Mouse (Mus musculus) frontal cortex, postnatal 10 days (tissue): ENCODE results near the gene Pou3f1.
"Not testable (repeated sequence)": the region's sequence is repeated elsewhere in the genome, so short reads cannot be mapped to it uniquely, and the experiment has no call there.

Experiments
- DNase-seq, 2 experiments: peaks; one replicate each; pipeline ENCODE4 v3.0.0; 2022; ENCODE audit warnings: low spot score in 2 of 2, mixed read lengths in 1 of 2

Gene Pou3f1

GRCm38 (mm10) chr4:124685897-124686402 lies 29.3 kb downstream of the Pou3f1 start:
- no peak for DNase-seq

- DNase-seq, result no peak
Measured at GRCm38 (mm10) chr4:124691455-124691854, 34.8 kb downstream of the Pou3f1 start.

DNA sequence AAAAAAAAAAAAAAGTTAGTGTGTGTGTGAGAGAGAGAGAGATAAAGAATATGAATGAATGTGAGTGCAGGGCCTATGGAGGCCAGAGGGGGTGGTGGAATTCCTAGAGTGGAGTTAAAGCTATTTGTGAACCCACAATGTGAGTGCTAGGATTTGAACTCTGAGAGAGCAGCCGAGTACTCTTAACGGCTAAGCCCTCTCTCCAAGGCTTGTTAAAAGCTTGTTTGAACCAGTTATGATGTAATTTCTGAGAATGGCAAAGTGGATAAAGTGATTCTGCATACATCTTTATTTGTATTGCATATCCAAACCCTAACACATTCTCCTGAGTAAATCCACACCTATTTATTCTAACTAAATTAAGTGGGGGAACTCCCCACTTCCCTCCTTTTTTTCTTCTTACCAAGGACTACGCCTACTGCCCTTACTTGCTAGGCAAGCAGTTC lies 35.8 kb downstream of the Pou3f1 start:
- DNase-seq, result no peak

DNA sequence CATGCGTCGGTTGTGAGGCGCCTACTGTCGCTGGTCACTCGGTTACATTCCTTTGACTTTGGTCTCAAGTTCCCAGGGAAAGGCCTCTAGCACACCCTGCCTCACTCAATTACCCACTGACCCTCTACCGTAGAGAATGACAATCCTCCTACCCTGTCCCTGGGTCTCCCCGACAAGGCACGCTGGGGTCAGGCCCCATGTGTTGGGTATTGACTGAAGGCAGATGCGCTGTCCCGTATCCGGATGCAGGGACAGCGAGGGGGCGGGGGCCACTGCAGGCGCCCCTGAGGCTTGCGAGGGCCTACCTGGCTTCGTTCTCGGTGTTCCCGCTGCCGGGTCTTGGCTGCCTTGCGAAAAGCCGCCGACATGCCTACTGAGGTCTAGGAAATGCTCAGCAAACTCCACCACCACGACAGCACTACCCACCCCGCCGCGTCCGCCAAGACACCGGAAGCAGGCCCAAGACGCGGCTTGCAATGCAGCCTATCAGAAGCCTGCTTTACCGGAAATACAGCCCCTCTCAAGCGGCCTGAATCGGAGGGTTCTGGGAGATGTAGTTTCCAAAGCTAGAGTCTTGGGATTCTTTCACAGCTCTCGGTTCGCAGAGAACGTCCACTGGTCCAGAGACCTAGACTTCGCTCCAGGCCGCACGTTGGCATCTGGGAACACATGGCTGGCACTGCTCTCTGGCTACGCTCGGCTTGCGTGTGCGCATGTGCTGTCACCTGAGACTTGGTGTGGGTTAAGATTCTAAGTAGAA lies 36.7 kb downstream of the Pou3f1 start, which contains the start of gene Utp11:
Gene Utp11, minus strand, starts transcription at position 466 of the 760 bp plus-strand sequence.
- DNase-seq, result peak; percentile 76 to 83

GRCm38 (mm10) chr4:124694572-124694971 lies 38.0 kb downstream of the Pou3f1 start:
- no peak for DNase-seq

DNA sequence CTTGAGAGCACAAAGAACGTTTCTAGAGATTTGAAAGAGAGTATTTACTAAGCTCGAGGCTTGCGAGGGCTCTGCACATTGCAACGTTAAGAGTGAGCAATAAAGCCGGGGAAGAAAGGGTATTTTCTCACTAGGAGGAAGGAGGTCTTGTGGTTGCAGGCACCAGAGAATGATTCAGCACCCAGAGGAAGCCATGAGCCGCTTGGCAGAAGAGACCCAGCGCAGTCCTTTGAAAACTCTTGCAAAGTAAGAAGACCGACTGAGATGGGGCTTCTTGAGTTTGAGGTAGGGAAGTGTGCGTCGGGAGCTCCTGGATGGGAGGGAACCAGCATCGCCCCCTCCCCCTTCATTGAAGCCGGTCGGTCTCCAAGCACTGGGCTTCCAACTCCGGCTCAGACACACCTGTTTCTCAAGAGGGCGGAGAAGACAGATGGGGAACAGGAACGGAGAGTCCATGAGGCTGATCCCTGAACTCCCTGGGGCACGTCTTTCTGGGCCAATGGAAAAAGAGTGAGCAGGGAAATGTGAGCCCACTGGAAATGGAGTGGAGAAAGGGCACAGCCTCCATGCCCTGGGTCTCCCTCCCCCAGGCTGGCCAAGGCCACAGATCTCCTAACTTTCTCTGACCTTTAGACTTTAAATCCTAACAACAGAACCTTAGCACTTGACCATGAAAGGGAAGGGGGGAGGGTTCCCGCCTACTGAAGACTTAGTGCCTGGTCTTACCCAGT lies 39.3 kb downstream of the Pou3f1 start:
- no peak for DNase-seq

DNA sequence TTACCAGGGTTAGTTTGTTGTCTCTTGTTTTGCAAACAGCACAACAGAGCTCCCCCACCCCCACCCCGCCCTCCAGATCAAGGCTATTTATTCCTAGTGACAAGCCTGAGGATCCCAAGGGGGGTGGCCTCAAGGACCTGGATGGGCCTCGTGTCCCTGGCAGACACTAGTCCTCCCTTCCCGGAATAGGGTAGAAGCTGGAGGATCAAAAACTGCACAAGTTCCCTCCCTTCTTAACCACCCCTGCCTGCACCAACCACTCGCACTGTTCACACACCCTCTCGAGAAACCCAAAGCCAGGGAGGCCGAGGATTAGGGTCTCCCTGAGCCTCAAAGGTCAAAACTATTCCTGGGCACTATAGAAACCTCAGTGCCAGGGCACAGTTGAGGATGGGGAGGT lies 43.2 kb downstream of the Pou3f1 start:
- DNase-seq, result no peak

- no peak for DNase-seq
Measured at GRCm38 (mm10) chr4:124700248-124700971, 43.8 kb downstream of the Pou3f1 start, which contains the start of gene Fhl3. Gene Fhl3 (plus strand): TSS chr4:124700701.

DNA sequence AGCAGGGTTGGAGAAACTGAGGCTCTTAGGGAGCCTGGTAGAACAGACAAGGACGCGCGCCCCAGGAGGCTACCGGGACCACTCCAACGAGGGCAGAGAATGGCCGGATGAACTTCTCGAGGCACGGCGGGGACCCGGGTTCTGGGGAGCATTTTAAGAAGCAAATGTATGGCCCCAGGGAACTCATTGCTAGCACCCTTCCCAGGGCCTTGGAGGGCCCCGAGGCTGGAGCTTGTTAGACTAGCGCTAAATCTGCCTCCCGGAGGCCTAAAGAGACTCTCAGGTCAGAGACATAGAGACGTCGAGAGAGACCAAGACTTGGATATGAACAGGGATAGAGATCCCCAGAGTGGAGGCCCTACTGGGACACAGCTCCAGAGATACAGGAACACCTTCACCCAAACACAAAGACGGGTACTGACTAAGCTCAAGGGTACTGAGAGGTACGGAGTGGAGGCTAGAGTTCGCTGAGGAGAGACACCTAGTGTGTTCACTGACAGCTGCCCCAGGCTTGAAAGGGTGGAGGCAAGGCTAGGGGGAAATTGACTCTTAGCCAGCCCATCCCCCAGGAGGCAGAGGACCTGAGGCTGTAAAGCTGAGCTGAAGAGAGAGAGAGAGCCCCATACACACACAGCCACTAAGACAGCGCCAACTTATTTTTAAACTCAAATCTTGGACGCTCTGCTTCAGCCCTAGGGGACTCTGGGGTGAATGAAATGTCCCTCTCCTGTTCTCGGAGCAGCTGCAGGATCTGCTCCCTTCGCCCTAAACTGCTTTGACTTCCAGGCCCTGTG lies 44.6 kb downstream of the Pou3f1 start:
- DNase-seq, result no peak

DNA sequence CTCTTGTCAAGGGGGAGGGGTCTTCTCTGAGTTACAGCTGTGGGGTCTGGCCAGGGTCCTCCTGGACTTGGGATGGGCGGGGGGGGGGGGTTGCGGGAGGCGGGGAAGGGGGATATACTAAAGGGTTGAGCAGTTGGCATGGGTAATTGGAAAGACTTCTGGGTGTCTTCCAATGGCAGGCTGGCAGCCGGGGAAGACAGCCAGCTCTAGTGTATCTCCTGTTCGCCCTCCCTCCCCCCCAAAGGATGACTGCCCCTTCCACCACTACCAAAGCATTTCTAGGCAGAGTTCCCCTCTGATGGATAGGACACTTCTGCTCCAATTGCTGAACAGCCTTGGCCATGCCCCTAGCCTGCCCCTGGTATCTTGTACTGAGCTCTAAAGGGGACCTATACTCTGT lies 45.3 kb downstream of the Pou3f1 start:
- DNase-seq, result no peak

DNA sequence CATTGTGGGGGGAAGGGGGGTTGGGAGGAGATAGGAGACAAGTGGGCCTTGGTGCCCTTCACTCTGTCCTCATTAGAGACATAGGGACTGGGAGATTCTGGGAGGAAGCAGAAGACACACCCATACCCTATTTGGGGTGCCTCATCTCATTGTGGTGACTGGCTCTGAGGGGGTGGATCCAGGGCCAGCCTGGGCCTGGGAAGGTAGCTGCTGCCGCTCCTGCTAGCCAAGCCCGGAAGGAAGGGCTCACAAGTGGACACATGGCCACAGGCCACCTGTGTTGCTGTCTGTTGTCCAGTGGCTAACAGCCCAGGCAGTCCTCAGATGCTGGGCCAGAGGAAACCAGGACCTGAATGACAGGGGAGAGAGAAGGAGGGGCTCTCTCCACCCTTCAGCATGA lies 46.8 kb downstream of the Pou3f1 start:
- no peak for DNase-seq

DNA sequence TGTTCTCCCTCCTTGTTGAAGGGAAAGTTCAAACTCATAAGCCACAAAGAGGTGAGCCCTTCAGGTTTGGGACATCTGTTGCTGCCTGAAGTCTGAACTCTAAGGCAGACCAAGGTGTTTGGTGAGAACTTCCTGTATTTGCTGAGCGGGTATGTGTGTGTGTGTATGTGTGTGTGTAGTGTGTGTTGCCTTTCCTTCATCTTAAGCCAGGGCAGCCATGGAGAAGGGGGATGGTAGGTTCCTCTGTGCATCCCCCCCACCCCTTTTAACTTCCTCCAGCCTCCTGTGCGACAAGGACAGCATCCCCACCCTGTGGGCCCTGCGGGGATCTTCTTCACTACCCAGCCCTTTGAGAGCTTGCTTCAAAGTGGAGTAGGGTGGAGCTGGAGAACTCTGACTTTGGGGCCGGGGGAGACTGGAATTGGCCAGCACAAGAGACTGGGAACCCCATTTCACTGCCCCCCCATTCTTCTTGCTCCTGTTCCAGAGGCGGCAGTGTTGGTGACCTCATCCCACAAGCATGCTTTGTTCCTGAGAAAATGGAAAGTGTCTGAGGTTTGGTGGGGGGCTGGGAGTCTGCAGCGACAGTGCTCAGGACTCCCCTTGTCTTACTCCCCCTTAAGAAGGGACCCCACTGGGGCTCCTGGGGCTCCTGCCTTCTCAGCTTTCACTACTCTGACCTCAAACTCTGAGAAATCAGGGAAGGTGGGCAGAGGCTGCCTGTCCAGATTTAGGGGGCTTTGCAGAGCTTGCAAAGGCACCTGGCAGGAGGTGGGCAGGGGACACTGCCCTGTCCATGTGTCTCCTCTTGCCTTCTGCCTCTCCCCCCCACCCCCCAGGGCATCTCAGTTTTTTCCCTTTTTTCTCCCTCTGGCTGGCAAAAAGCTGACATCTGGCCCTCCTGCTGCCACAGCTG lies 47.5 kb downstream of the Pou3f1 start:
- DNase-seq, result no peak

GRCm38 (mm10) chr4:124704797-124705474 lies 48.3 kb downstream of the Pou3f1 start:
- no peak for DNase-seq

DNA sequence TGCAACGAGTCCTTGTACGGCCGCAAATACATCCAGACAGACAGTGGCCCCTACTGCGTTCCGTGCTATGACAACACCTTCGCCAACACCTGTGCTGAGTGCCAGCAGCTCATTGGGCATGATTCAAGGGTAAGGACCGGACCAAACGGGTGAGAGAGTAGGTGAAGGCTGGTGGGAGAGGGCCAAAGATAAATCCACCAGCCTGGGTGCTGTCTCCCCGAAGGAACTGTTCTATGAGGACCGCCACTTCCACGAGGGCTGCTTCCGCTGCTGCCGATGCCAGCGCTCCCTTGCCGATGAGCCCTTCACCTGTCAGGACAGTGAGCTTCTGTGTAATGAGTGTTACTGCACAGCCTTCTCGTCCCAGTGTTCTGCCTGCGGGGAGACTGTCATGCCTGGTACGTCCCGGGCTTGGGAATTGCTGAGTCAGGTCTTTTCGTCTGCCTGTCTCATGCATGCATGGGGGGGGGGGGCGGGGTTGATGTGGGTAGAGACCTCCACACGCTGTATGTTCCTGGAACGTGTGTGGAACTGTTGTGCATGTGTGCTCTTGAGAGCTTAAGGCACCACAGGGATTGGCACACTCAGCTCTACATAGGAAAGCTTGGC lies 49.2 kb downstream of the Pou3f1 start:
- no peak for DNase-seq

- DNase-seq, result not testable (repeated sequence)
Measured at GRCm38 (mm10) chr4:124707381-124708199, 51.0 kb downstream of the Pou3f1 start.

GRCm38 (mm10) chr4:124708200-124708517 lies 51.6 kb downstream of the Pou3f1 start:
- not testable (repeated sequence) for DNase-seq

- peak; percentile 75 to 79 for DNase-seq
Measured at GRCm38 (mm10) chr4:124708518-124709477, 52.2 kb downstream of the Pou3f1 start.
